Mouse (Mus musculus) intestine, embryonic 15.5 days (tissue): Measurements from ENCODE around the gene Nop58. TPM values are rescaled to one million over a fixed set of nuclear protein-coding genes. Genes with fewer than 3 reads are reported as not detected.
A peak's percentile ranks its signal among the peaks of the same experiment; 100 is the strongest.
"Not testable (repeated sequence)": the region's sequence is repeated elsewhere in the genome, so short reads cannot be mapped to it uniquely, and the experiment has no call there.

ENCODE experiments used
- ATAC-seq: fragments of 200-750 bp; cut with Nextera tagmentation; 2 replicates; pipeline ENCODE4 v1.8.0; 2017; ENCODE audit warnings: moderate TSS enrichment, moderate library complexity
- H3K27ac ChIP-seq: fragments of 300-500 bp; sonication (generic); 2 replicates; pipeline ENCODE4 v1.5.1; 2015; ENCODE audit warnings: mild to moderate bottlenecking, inconsistent platforms
- H3K27me3 ChIP-seq: fragments of 300-500 bp; sonication (generic); replicated peaks from 2 replicates; pipeline ENCODE4 v1.6.1; 2015; ENCODE audit warnings: inconsistent platforms
- H3K36me3 ChIP-seq: fragments of 300-500 bp; sonication (generic); 2 replicates; pipeline ENCODE4 v1.6.1; 2015; ENCODE audit warnings: inconsistent platforms
- H3K4me1 ChIP-seq: fragments of 300-500 bp; sonication (generic); replicated peaks from 2 replicates; pipeline ENCODE4 v1.6.1; 2015; ENCODE audit warnings: inconsistent platforms
- H3K4me2 ChIP-seq: fragments of 300-500 bp; sonication (generic); replicated peaks from 2 replicates; pipeline ENCODE4 v1.6.1; 2015; ENCODE audit warnings: mild to moderate bottlenecking, inconsistent platforms
- H3K4me3 ChIP-seq: fragments of 300-500 bp; sonication (generic); replicated peaks from 2 replicates; pipeline ENCODE4 v1.5.1; 2015; ENCODE audit warnings: inconsistent platforms
- H3K9ac ChIP-seq: fragments of 300-500 bp; sonication (generic); 2 replicates; pipeline ENCODE4 v1.6.1; 2015; ENCODE audit warnings: inconsistent platforms
- H3K9me3 ChIP-seq: fragments of 300-500 bp; sonication (generic); 2 replicates; pipeline ENCODE4 v1.6.1; 2016; ENCODE audit warnings: inconsistent platforms
- WGBS: fragments of 180-500 bp; shearing (Covaris S2); methylation state at CpG from one replicate; pipeline ENCODE4 v1.1.7; 2015; 5-methylcytosine and 5-hydroxymethylcytosine counted together
- polyA plus RNA-seq: library from polyadenylated mRNA; unstranded; fragments of >200 nt; fragmentation: Nextera tagmentation; extraction: Ambion mirVana; gene quantifications from 2 replicates; pipeline ENCODE4 v1.2.1, GENCODE M21; 2015

Nop58 gene
- polyA plus RNA-seq, 1 experiment from 2014 or later: 279 TPM

DNA sequence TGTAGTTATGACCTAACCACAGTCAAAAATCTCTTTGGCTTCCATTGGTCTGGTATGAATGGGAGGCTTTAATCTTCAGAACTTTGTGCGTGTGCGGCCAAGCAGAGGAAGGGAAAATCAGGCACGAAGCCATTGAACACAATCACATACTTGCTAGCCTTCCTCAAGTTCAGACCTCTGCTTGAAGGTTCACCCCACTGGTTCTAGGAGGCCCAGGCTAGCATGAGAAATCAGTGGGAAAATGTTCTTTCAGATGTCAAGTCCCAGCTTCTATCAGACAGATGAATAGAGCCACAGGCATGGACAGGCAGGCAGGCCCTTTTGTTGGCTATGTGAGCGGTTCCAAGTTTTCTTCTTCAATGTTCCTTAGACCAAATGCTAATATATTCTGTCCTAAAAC, 46.0 kb downstream of the Nop58 start:
- Histone ChIP-seq H3K4me3 (no peak overlapping the region), H3K9ac (no peak overlapping the region), H3K4me1 (peaks cover 2% of the 10 kb centered on the region), H3K27me3 (no peaks in the 10 kb centered on the region), H3K36me3 (no peaks in the 10 kb centered on the region), H3K27ac (no peak overlapping the region), H3K4me2 (no peak overlapping the region), H3K9me3 (no peaks in the 10 kb centered on the region)
- whole genome bisulfite sequencing: 97% methylated on average over 4 of the region's 4 CpGs
- ATAC-seq: no peak

DNA sequence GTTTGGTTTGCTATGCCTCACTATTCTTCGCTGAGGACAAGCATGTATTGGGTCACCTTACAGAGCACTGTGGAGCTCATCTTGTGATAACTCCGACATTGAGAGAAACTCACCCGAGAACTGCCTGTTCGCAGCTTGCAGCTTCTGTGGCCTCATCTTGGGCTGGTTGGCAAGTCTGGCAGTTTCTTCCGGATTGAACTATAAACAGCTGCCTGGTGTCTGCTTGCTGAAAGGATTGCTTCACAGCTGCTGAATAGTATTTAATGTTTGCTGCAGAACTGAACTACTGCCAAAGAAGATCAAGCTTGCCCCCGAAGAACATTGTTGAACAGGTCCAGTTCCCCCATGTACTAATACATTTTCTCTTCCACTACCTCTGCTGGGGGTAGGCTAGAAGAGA, 49.3 kb downstream of the Nop58 start:
- WGBS: 51% methylated on average over 6 of the region's 6 CpGs

DNA sequence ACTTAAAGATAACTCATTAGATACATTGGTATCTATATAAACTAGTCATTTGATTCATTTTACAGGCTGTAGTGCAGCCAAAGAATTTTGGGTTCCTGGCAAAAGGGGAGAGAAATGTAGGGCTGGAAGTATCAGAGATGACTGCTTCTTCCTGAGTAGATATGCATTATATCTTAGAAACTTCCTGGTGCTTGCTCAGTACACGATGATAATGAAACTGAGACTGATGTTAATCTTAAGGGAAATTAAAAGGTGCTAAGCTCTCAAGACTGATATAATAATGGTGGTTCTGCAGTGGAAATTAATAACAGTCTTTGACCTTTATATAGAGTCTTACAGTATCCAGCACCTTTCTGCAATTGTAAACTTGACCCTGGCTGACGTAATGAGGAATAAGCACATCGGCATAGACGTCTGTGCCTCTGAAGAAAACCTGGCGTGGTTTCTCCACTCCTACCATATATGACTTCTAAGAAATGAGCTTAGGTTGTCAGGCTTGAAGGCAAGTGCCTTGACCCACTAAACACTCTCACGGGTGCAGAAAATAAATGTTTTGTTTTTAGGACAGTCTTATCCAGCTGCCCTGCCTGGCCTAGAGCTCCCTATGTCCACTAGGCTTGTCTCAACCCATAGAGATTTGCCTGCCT, 54.1 kb downstream of the Nop58 start:
- H3K27me3 ChIP-seq: no peaks in the 10 kb centered on the region
- no peak for ATAC-seq
- no peak overlapping the region for H3K27ac ChIP-seq
- H3K4me3 ChIP-seq: no peak overlapping the region
- H3K36me3 ChIP-seq: no peaks in the 10 kb centered on the region
- WGBS: 59% methylated on average over 6 of the region's 6 CpGs
- H3K9ac ChIP-seq: no peak overlapping the region
- no peaks in the 10 kb centered on the region for H3K4me1 ChIP-seq
- H3K4me2 ChIP-seq: no peak overlapping the region
- no peaks in the 10 kb centered on the region for H3K9me3 ChIP-seq

More for the DNA sequence above, 49.3 kb downstream of the Nop58 start:
- no peak overlapping the region for H3K9ac ChIP-seq
- no peak overlapping the region for H3K27ac ChIP-seq
- no peak overlapping the region for H3K4me3 ChIP-seq
- ATAC-seq: no peak
- H3K4me1 ChIP-seq: no peaks in the 10 kb centered on the region; the same call in 1 of the 2 replicates
- H3K27me3 ChIP-seq: no peaks in the 10 kb centered on the region
- H3K36me3 ChIP-seq: no peaks in the 10 kb centered on the region
- no peak overlapping the region for H3K4me2 ChIP-seq
- no peaks in the 10 kb centered on the region for H3K9me3 ChIP-seq

DNA sequence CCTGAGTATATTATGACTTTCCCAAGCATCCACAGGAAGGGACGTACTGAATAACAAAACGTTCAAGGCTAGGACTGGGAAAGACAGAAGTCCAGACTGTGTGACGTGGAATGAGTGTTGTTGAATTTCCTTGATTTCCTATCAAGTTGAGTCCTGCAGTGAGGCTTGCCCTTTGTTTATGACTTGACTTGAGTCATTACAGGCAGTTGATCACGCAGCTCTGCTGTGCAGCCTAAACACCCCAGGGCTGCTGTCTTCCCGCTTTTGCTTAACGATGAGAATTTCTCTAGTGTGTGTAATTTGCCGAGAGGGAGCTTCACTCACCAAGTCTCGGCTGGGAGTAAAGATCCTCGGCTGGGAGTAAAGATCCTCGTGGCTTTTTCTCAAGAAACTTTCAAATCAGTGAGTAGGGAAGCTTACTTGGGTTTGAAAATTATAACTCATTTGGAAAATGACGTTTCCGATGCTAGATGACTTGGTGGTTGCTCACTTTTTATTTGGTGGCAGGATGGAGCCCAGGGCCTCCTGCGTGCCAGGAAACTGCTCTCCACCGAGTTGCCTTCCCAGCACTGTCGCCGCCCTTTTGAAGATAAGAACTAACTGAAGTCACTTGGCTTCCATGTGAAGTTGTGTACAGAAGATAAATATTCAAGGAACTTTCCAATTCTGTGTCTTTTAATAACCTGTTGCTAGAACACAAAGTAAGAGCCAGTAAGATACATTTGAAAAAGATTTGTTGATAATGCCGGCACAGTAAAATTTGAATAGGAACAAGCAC, 55.0 kb downstream of the Nop58 start:
- Histone ChIP-seq H3K4me1 (no peaks in the 10 kb centered on the region), H3K9ac (no peak overlapping the region), H3K4me2 (no peak overlapping the region; the same call in 1 of the 2 replicates), H3K36me3 (no peaks in the 10 kb centered on the region), H3K27ac (0 out of 2 replicates have a peak overlapping the region, but pooled peaks have one; percentile 2), H3K9me3 (no peaks in the 10 kb centered on the region), H3K4me3 (no peak overlapping the region), H3K27me3 (no peaks in the 10 kb centered on the region)
- 50% methylated on average over 17 of the region's 17 CpGs for WGBS
- no peak for ATAC-seq

DNA sequence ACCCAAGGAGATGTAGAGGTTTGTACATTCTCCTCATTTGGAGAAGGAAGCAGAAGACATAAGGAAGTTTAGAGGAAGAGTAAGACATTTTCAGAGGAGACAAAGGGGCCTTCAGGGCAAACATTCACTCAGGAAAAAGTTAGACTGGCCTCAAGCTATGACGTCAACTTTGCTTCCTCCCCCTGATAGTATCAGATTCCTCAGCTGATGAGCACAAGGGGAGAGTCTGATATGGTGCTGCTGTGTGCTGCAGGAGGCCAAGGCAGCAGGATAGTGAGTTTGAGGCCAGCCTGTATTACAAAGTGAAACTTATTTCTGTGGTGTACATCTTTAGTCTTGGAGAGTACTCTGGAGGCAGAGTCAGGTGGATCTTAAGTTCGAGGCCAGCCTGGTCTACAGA, 64.3 kb downstream of the Nop58 start:
- no peak for ATAC-seq
- H3K36me3 ChIP-seq: no peaks in the 10 kb centered on the region
- H3K4me2 ChIP-seq: no peak overlapping the region
- H3K9me3 ChIP-seq: no peaks in the 10 kb centered on the region
- H3K27ac ChIP-seq: no peak overlapping the region
- H3K4me1 ChIP-seq: no peaks in the 10 kb centered on the region
- H3K4me3 ChIP-seq: no peak overlapping the region
- WGBS: 66% methylated on average over 2 of the region's 2 CpGs
- H3K9ac ChIP-seq: no peak overlapping the region
- H3K27me3 ChIP-seq: no peaks in the 10 kb centered on the region

DNA sequence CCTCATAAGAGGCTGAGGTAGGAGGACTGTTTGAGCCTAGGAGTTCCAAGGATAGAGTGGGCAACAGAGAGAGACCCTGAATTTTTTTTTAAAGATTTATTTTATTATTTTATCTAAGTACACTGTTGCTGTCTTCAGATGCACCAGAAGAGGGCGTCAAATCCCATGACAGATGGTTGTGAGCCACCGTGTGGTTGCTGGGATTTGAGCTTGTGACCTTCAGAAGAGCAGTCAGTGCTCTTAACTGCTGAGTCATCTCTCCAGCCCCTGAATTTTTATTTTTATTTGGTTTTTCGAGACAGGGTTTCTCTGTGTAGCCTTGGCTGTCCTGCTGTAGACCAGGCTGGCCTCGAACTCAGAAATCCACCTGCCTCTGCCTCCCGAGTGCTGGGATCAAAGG, 65.0 kb downstream of the Nop58 start:
- not testable (repeated sequence) for H3K9me3 ChIP-seq, H3K4me3 ChIP-seq, H3K27ac ChIP-seq, ATAC-seq, H3K36me3 ChIP-seq, H3K4me1 ChIP-seq, H3K27me3 ChIP-seq, H3K4me2 ChIP-seq, H3K9ac ChIP-seq
- 73% methylated on average over 5 of the region's 5 CpGs for WGBS

DNA sequence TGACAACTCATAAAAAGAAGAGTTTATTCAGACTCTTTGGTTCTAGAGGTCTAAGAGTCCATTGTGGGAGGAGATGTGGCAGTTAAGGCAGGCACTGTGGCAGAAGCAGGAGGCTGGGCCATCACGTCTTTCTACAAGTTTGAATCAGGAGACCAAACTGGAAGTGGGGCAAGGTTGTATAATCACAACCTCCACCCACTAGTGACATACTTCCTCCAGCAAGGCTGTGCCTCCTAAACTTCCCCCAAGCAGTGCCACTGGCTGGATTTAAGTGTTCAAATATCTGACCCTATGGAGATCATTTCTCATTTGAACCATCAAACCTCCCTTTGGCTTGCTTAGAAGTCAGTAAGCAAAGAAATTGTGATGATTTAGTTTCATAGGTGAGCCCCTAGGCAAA, 70.5 kb downstream of the Nop58 start:
- Histone ChIP-seq H3K36me3 (no peaks in the 10 kb centered on the region), H3K4me1 (no peaks in the 10 kb centered on the region), H3K4me3 (no peak overlapping the region), H3K27ac (no peak overlapping the region), H3K4me2 (no peak overlapping the region), H3K9me3 (no peaks in the 10 kb centered on the region), H3K9ac (no peak overlapping the region), H3K27me3 (no peaks in the 10 kb centered on the region)
- WGBS: 58% methylated on average over 1 of the region's 1 CpGs
- no peak for ATAC-seq

DNA sequence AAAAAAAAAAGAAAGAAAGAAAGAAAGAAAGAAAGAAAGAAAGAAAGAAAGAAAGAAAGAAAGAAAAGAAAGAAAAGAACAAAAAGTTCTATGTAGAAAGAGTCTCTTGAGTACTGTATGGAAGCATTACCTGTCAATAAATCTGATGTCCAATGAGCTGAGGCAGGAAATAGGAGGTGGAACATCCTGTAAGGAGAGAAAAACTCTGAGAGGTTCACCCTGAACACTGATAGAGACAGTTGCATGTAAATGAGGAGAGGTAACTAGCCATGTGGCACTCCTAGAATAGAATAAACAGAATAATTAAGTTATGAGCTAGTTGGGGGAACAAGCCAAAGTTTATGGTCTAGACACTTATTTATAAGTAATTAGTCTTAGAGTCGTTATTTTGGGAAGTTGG, 73.6 kb downstream of the Nop58 start:
- Histone ChIP-seq H3K27me3 (no peaks in the 10 kb centered on the region), H3K4me2 (no peak overlapping the region), H3K27ac (no peak overlapping the region), H3K36me3 (no peaks in the 10 kb centered on the region), H3K4me1 (0 out of 2 replicates have a peak, but pooled peaks cover 6% of the 10 kb centered on the region), H3K9ac (no peak overlapping the region), H3K4me3 (no peak overlapping the region), H3K9me3 (no peaks in the 10 kb centered on the region)
- WGBS: 80% methylated on average over 1 of the region's 1 CpGs
- ATAC-seq: no peak

DNA sequence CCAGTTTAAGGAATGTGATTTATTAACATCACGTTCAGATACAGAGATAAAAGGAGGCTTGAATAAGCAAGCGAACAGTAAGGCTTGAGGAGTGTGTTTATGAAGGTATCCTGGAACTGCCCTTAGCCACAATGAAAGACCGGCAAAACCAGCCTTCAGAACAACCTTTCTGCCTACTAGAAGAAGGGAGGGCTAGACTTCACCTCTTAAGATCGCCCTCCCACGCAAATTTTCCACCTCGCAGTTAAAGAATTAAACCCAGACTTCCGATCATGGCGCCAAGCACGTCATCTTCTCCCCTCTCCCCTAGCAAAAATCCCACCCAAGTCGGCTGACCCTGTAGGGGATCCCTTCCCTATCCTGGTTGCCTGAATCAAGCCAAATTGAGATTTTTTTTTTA, 77.4 kb downstream of the Nop58 start:
- H3K4me1 ChIP-seq: 0 out of 2 replicates have a peak, but pooled peaks cover 9% of the 10 kb centered on the region

DNA sequence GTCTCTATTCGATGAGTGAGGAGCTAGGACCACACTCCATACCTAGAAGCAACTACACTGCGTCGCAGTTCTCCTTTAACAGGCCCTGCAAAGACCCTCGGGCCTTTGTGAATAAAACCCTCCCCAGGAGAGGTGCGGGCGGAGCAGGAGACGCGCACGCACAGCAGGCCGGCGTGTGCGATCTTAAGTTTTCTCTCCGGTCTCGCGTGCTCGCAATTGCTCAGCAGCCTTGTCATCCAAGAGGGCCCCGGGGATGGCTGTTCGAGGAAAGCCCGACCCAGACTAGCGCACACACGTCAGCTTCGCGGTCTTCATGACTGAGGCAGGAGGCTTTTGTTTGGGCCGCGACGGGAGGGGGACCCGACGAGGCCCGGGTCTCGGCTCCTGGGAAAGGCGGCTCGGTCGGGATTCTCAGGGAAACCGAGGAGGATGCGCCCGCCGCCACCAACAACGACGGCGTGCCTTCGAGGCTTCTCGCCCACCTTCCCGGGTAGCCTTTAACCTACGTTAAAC, 77.9 kb downstream of the Nop58 start:
- peak; percentile 42 for ATAC-seq
- no peaks in the 10 kb centered on the region for H3K36me3 ChIP-seq
- H3K27me3 ChIP-seq: no peaks in the 10 kb centered on the region
- H3K4me2 ChIP-seq: peak overlapping the region; percentile 87
- H3K4me3 ChIP-seq: peak overlapping the region; percentile 67
- H3K4me1 ChIP-seq: 0 out of 2 replicates have a peak, but pooled peaks cover 9% of the 10 kb centered on the region
- H3K9me3 ChIP-seq: no peaks in the 10 kb centered on the region
- peak overlapping the region; percentile 78 for H3K9ac ChIP-seq
- H3K27ac ChIP-seq: peak overlapping the region; percentile 97
- under 1% methylated on average over 44 of the region's 44 CpGs for WGBS

More for the DNA sequence above, 77.4 kb downstream of the Nop58 start:
- peak overlapping the region; percentile 87 for H3K4me2 ChIP-seq
- H3K4me3 ChIP-seq: peak overlapping the region; percentile 67
- peak overlapping the region; percentile 78 for H3K9ac ChIP-seq
- H3K27me3 ChIP-seq: no peaks in the 10 kb centered on the region
- peak overlapping the region; percentile 97 for H3K27ac ChIP-seq
- no peaks in the 10 kb centered on the region for H3K9me3 ChIP-seq
- ATAC-seq: no peak
- no peaks in the 10 kb centered on the region for H3K36me3 ChIP-seq
- 5% methylated on average over 10 of the region's 10 CpGs for WGBS

DNA sequence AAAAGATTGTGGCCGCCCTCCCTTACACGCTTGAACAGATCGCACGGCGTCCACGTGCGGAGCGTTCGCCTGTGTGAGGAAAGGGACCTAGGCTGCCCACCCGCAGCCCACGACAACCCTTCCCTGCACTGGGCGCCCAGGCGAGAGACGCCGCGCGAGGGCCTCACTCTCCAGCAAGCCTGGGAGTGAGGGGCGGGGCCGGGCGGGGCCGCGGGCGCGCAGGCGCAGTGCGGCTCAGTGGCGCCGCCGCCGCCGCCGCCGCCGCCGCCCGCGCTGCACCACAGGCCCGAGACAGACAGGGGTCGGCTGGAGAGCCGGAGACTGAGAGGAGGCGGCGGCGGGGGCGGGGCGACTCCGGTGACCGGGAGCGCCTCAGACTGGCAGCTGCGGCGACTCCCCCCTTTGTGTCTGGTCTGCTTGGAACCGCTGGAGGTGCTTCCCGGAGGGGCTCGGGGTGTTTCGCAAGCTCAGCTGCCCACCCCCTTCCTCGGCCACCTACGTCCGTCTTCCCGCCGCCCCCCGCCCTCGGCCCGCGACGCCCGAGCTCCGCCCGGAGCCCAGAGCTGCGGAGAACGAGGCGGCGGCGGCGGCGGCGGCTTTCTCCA, 78.5 kb downstream of the Nop58 start, which contains the start of gene Bmpr2:
Bmpr2 (plus strand) TSS at position 237 of the 605 bp plus-strand sequence.
- peak within 1 kb of the TSS; percentile 67 for H3K4me3 ChIP-seq
- H3K36me3 ChIP-seq: no peaks in the 10 kb centered on the region
- peak within 1 kb of the TSS; percentile 97 for H3K27ac ChIP-seq
- ATAC-seq: peak; percentile 94
- H3K4me2 ChIP-seq: peak within 1 kb of the TSS; percentile 87
- no peaks in the 10 kb centered on the region for H3K27me3 ChIP-seq
- WGBS: under 1% methylated on average over 65 of the region's 75 CpGs
- H3K9ac ChIP-seq: peak within 1 kb of the TSS; percentile 78
- 0 out of 2 replicates have a peak, but pooled peaks cover 9% of the 10 kb centered on the region for H3K4me1 ChIP-seq
- H3K9me3 ChIP-seq: no peaks in the 10 kb centered on the region

DNA sequence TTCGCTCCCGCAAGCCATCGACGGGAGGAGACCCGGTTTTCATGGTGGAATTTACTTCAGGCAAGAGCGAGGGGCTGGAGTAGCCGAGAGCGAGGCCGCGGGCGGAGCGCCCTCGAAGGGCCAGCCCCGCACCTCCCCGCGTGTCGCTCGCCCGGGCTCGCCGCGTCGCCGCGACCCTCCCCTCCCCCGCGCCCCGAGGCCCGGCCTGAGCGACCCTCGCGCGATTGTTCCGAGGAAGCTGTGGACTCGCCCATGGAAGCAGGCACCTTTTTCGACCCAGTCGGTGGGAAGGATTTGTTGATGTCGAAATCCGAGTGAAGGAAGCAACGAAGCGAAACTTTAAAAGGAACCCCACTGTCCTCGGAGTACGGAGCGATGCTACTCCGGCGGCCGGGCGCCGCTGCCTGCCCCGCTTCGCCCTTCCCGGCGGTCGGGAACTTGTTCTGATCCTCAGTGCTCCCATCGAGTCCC, 79.0 kb downstream of the Nop58 start:
- Histone ChIP-seq H3K9ac (peak overlapping the region; percentile 78), H3K27ac (peak overlapping the region; percentile 97), H3K36me3 (no peaks in the 10 kb centered on the region), H3K4me2 (peak overlapping the region; percentile 87), H3K4me1 (0 out of 2 replicates have a peak, but pooled peaks cover 9% of the 10 kb centered on the region), H3K27me3 (no peaks in the 10 kb centered on the region), H3K9me3 (no peaks in the 10 kb centered on the region), H3K4me3 (peak overlapping the region; percentile 67)
- peak; percentile 77 for ATAC-seq
- WGBS: under 1% methylated on average over 53 of the region's 55 CpGs
